Mouse (Mus musculus) MEL (cell line): ENCODE results near the gene Sec1. TPM values are rescaled to one million over a fixed set of nuclear protein-coding genes. Genes with fewer than 3 reads are reported as not detected.

Experiments used
- DNase-seq: peaks from one replicate; pipeline ENCODE4 v3.0.0; 2011; ENCODE audit warnings: low read depth, low spot score
- H3K27ac ChIP-seq: 2 replicates; pipeline ENCODE4 v1.5.1; 2012; ENCODE audit warnings: low read depth, mild to moderate bottlenecking, control low read depth, low read length, moderate library complexity; ENCODE audit not compliant: control insufficient read depth
- H3K27me3 ChIP-seq, 2 experiments: fragments of 150-350 bp in 1 of 2; sonication (generic) in 1 of 2; 2 replicates each; pipeline ENCODE4 v1.6.1; 2012; ENCODE audit warnings: low read length in 2 of 2, mild to moderate bottlenecking in 2 of 2, improper control_type of control experiment in 1 of 2, moderate library complexity in 1 of 2; ENCODE audit not compliant: insufficient read depth in 2 of 2, control insufficient read depth in 1 of 2
- H3K36me3 ChIP-seq, 2 experiments: 2 replicates each; pipeline ENCODE4 v1.6.1; 2012 to 2014; ENCODE audit warnings: low read length in 2 of 2, improper control_type of control experiment in 1 of 2, inconsistent platforms in 1 of 2, mild to moderate bottlenecking in 1 of 2; ENCODE audit not compliant: insufficient read depth in 2 of 2, control insufficient read depth in 1 of 2
- H3K4me1 ChIP-seq, 2 experiments: fragments of 150-350 bp in 1 of 2; sonication (generic) in 1 of 2; 2 replicates each; pipeline ENCODE4 v1.6.1; 2012; ENCODE audit warnings: low read length in 2 of 2, improper control_type of control experiment in 1 of 2, mild to moderate bottlenecking in 1 of 2; ENCODE audit not compliant: insufficient read depth in 2 of 2, control insufficient read depth in 1 of 2
- H3K4me3 ChIP-seq, 2 experiments: fragments of 150-350 bp in 1 of 2; sonication (generic) in 1 of 2; 2 replicates each; pipeline ENCODE4 v1.5.1; 2012; ENCODE audit warnings: low read depth in 2 of 2, low read length in 2 of 2, mild to moderate bottlenecking in 2 of 2, moderate library complexity in 2 of 2, control low read depth in 1 of 2, improper control_type of control experiment in 1 of 2; ENCODE audit not compliant: control insufficient read depth in 1 of 2, insufficient read depth in 1 of 2
- H3K79me2 ChIP-seq: 2 replicates; pipeline ENCODE4 v1.6.1; 2012; ENCODE audit warnings: mild to moderate bottlenecking, low read length, moderate library complexity; ENCODE audit not compliant: control insufficient read depth, poor library complexity, insufficient read depth
- H3K9ac ChIP-seq: 2 replicates; pipeline ENCODE4 v1.6.1; 2012; ENCODE audit warnings: low read depth, mild to moderate bottlenecking, control low read depth, low read length, moderate library complexity; ENCODE audit not compliant: control insufficient read depth, poor library complexity, severe bottlenecking
- H3K9me3 ChIP-seq: fragments of 150-350 bp; sonication (generic); replicated peaks from 2 replicates; pipeline ENCODE4 v1.6.1; 2012; ENCODE audit warnings: mild to moderate bottlenecking, low read length, improper control_type of control experiment, moderate library complexity; ENCODE audit not compliant: insufficient read depth
- BHLHE40 ChIP-seq: IDR thresholded peaks from 2 replicates; pipeline ENCODE4 v1.6.1; 2012; ENCODE audit warnings: low read depth, mild to moderate bottlenecking, inconsistent platforms, low read length, improper control_type of control experiment, borderline replicate concordance
- CHD1 ChIP-seq: IDR thresholded peaks from 2 replicates; pipeline ENCODE4 v1.6.1; 2012; ENCODE audit warnings: low read depth, mild to moderate bottlenecking, inconsistent platforms, low read length, improper control_type of control experiment
- CTCF ChIP-seq, 3 experiments: IDR thresholded peaks in 2 of 3; conservative IDR thresholded peaks in 1 of 3; 2 replicates each; pipeline ENCODE4 v1.5.1; 2011 to 2012; ENCODE audit warnings: low read length in 3 of 3, low read depth in 2 of 3, mild to moderate bottlenecking in 2 of 3, improper control_type of control experiment in 1 of 3, inconsistent platforms in 1 of 3, mixed read lengths in 1 of 3, moderate library complexity in 1 of 3; ENCODE audit not compliant: control insufficient read depth in 1 of 3, insufficient read depth in 1 of 3, poor library complexity in 1 of 3, severe bottlenecking in 1 of 3
- E2F4 ChIP-seq: IDR thresholded peaks from 2 replicates; pipeline ENCODE4 v1.6.1; 2011; ENCODE audit warnings: low read depth, low read length, improper control_type of control experiment, borderline replicate concordance
- ELF1 ChIP-seq: IDR thresholded peaks from 2 replicates; pipeline ENCODE4 v1.6.1; 2014; ENCODE audit warnings: low read depth, mild to moderate bottlenecking, inconsistent platforms, low read length, improper control_type of control experiment, moderate library complexity
- HCFC1 ChIP-seq: IDR thresholded peaks from 2 replicates; pipeline ENCODE4 v1.6.1; 2012; ENCODE audit warnings: low read depth, mild to moderate bottlenecking, inconsistent platforms, low read length, improper control_type of control experiment, moderate library complexity
- MAX ChIP-seq: IDR thresholded peaks from 2 replicates; pipeline ENCODE4 v1.6.1; 2011; ENCODE audit warnings: low read length, improper control_type of control experiment
- MYC ChIP-seq: IDR thresholded peaks from 2 replicates; pipeline ENCODE4 v1.6.1; 2011; ENCODE audit warnings: low read depth, mild to moderate bottlenecking, low read length, improper control_type of control experiment, moderate library complexity
- NELFE ChIP-seq: IDR thresholded peaks from 2 replicates; pipeline ENCODE4 v1.6.1; 2011; ENCODE audit warnings: low read depth, low read length, improper control_type of control experiment
- NRF1 ChIP-seq: IDR thresholded peaks from 2 replicates; pipeline ENCODE4 v1.6.1; 2014; ENCODE audit warnings: low read depth, mild to moderate bottlenecking, inconsistent platforms, low read length, improper control_type of control experiment, moderate library complexity; ENCODE audit not compliant: poor library complexity, insufficient read depth, severe bottlenecking
- POLR2AphosphoS2 ChIP-seq: IDR thresholded peaks from 2 replicates; pipeline ENCODE4 v1.6.1; 2011; ENCODE audit warnings: low read length, improper control_type of control experiment
- POLR2AphosphoS5 ChIP-seq: IDR thresholded peaks from 2 replicates; pipeline ENCODE4 v1.6.1; 2012; ENCODE audit warnings: low read depth, borderline replicate concordance, mild to moderate bottlenecking, inconsistent platforms, low read length, moderate library complexity, mixed read lengths
- SMC3 ChIP-seq: IDR thresholded peaks from 2 replicates; pipeline ENCODE4 v1.6.1; 2011; ENCODE audit warnings: low read depth, low read length, improper control_type of control experiment
- TAL1 ChIP-seq: IDR thresholded peaks from 2 replicates; pipeline ENCODE4 v1.6.1; 2012; ENCODE audit warnings: mild to moderate bottlenecking, inconsistent platforms, low read length, moderate library complexity, mixed read lengths
- TCF12 ChIP-seq: IDR thresholded peaks from 2 replicates; pipeline ENCODE4 v1.6.1; 2014; ENCODE audit warnings: low read depth, mild to moderate bottlenecking, inconsistent platforms, low read length, improper control_type of control experiment, moderate library complexity
- UBTF ChIP-seq: IDR thresholded peaks from 2 replicates; pipeline ENCODE4 v1.6.1; 2012; ENCODE audit warnings: low read depth, mild to moderate bottlenecking, inconsistent platforms, low read length, improper control_type of control experiment, moderate library complexity, borderline replicate concordance; ENCODE audit not compliant: insufficient read depth
- USF2 ChIP-seq, 2 experiments: IDR thresholded peaks; 2 replicates each; pipeline ENCODE4 v1.6.1; 2011 to 2012; ENCODE audit warnings: improper control_type of control experiment in 2 of 2, low read length in 2 of 2, borderline replicate concordance in 1 of 2, inconsistent platforms in 1 of 2, low read depth in 1 of 2, mild to moderate bottlenecking in 1 of 2; ENCODE audit not compliant: insufficient read depth in 1 of 2
- ZC3H11A ChIP-seq: IDR thresholded peaks from 2 replicates; pipeline ENCODE4 v1.6.1; 2012; ENCODE audit warnings: low read depth, mild to moderate bottlenecking, inconsistent platforms, low read length, improper control_type of control experiment
- ZKSCAN1 ChIP-seq: IDR thresholded peaks from 2 replicates; pipeline ENCODE4 v1.6.1; 2012; ENCODE audit warnings: low read depth, mild to moderate bottlenecking, inconsistent platforms, low read length, improper control_type of control experiment, moderate library complexity
- ZMIZ1 ChIP-seq: IDR thresholded peaks from 2 replicates; pipeline ENCODE4 v1.6.1; 2012; ENCODE audit warnings: low read depth, mild to moderate bottlenecking, inconsistent platforms, low read length, improper control_type of control experiment, moderate library complexity
- ZNF384 ChIP-seq: IDR thresholded peaks from 2 replicates; pipeline ENCODE4 v1.6.1; 2012; ENCODE audit warnings: low read depth, mild to moderate bottlenecking, inconsistent platforms, low read length, improper control_type of control experiment
- polyA plus RNA-seq, 2 experiments: library from polyadenylated mRNA; stranded (reverse) in 1 of 2; unstranded in 1 of 2; fragments of >175 nt in 1 of 2; fragments of >200 nt in 1 of 2; gene quantifications; 2 replicates each; pipeline versions ENCODE4 v1.2.1 to v1.2.4; 2012; ENCODE audit warnings: low replicate concordance in 2 of 2, low read depth in 1 of 2; ENCODE audit not compliant: insufficient read length in 2 of 2, insufficient read depth in 1 of 2, missing spikeins in 1 of 2
- total RNA-seq: library from RNA; depleted of rRNA; stranded (reverse); fragments of 300-350 nt; gene quantifications from 2 replicates; pipeline ENCODE4 v1.2.3, GENCODE M21; 2012

Gene Sec1
- total and polyA plus RNA-seq, 3 experiments: not detected

DNA sequence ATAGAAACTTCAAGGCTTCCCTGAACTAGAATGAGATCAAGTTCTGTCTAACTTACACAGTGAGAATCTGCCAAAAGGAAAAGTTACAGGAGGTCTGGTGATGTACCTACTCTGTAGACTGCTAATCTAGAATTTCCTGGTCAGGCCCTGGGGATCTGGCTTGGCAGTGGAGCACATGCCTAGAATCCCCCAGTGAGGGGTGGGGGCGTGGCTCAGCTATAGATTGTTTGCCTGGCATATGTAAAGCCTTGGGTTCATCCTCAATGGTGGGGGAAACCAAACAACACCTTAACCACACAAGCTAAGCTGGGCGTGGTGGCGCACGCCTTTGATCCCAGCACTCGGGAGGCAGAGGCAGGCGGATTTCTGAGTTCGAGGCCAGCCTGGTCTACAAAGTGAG, 3.7 kb upstream of the Sec1 start:
- no peak overlapping the region for H3K4me3 ChIP-seq
- H3K4me1 ChIP-seq: peaks cover 0 to 6% of the 10 kb centered on the region in 2 experiments; a peak in 2 of 4 replicates
- no peaks in the 10 kb centered on the region for H3K9me3 ChIP-seq
- H3K36me3 ChIP-seq: no peaks in the 10 kb centered on the region
- H3K27me3 ChIP-seq: peaks cover 0 to 4% of the 10 kb centered on the region in 2 experiments; a peak in 2 of 4 replicates
- H3K79me2 ChIP-seq: no peaks in the 10 kb centered on the region
- TF ChIP-seq CTCF (IDR thresholded peaks at IDR 0.05 in 2 of 3, conservative IDR thresholded peaks at IDR 0.05 in 1 of 3; ENCODE audit: control insufficient read depth in 1 of 3, insufficient read depth in 1 of 3, low read depth in 2 of 3, low read length in 3 of 3, poor library complexity in 1 of 3, severe bottlenecking in 1 of 3): no peak
- TF ChIP-seq HCFC1: no peak
- TF ChIP-seq ZNF384: no peak
- no peak for TF ChIP-seq NRF1
- no peak for TF ChIP-seq POLR2AphosphoS5
- no peak overlapping the region for H3K27ac ChIP-seq
- no peak overlapping the region for H3K9ac ChIP-seq
- no peak for DNase-seq

DNA sequence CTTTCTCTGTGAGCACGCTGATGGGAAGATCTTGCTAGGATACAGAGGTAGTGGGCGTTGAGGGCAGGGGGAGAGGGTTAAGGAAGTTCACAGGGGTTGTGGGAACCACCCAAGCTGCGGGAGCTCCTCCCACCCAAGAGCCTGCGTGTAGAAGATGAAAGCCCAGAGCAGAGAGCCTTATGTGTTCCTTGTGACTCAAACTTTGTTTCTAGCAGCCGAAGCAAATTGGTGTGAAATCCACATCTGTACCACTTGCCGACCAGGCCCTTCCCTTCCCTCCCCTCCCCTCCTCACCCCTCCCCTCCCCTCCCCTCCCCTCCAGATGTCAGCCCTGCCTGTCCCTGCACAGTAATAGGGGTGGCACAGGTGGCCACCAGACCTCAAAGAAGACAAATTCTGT, 896 bp upstream of the Sec1 start:
- Histone ChIP-seq H3K4me3 (no peak overlapping the region), H3K79me2 (no peaks in the 10 kb centered on the region), H3K27ac (no peak overlapping the region), H3K27me3 (peaks cover 0 to 8% of the 10 kb centered on the region in 2 experiments; a peak in 3 of 4 replicates)
- DNase-seq: no peak
- TF ChIP-seq TCF12: no peak
- TF ChIP-seq USF2 (IDR thresholded peaks at IDR 0.05; ENCODE audit: borderline replicate concordance in 1 of 2, insufficient read depth in 1 of 2, low read depth in 1 of 2, low read length in 2 of 2): no peak
- TF ChIP-seq MAX: no peak
- TF ChIP-seq E2F4: no peak
- no peak for TF ChIP-seq CHD1
- no peak for TF ChIP-seq SMC3
- no peak for TF ChIP-seq ZMIZ1
- TF ChIP-seq ELF1: no peak
- TF ChIP-seq POLR2AphosphoS2: no peak
- TF ChIP-seq UBTF: no peak
- TF ChIP-seq, all 39 proteins: peak for 0
- Histone ChIP-seq H3K4me1 (peaks cover 0 to under 1% of the 10 kb centered on the region in 2 experiments; a peak in 2 of 4 replicates), H3K9me3 (no peaks in the 10 kb centered on the region), H3K9ac (no peak overlapping the region), H3K36me3 (no peaks in the 10 kb centered on the region)

DNA sequence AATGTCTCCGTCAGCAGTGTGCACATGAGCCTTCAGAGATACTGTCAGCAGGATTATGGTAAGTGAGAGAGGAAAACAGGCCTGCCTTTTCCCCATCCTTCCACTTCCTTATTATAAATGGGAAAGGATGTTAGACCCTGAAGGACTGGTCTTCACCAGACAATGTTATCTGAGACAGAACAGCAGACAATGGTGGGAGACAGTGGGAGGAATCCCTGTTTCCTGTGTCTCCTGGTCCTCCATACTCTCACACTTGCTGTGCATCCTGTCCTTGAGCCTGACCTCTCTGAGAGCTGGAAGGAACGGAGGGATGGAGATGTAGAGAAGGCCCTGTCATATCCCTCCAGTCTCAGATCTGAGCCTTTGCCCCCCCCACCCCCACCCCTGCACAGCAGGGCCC, 1.8 kb downstream of the Sec1 start:
- Histone ChIP-seq H3K27me3 (peaks cover 1 to 5% of the 10 kb centered on the region in 2 experiments; a peak in 2 of 4 replicates), H3K4me1 (no peaks in the 10 kb centered on the region; a peak in 1 of 4 replicates), H3K36me3 (no peaks in the 10 kb centered on the region), H3K27ac (no peak overlapping the region), H3K4me3 (no peak overlapping the region), H3K9me3 (no peaks in the 10 kb centered on the region), H3K9ac (no peak overlapping the region), H3K79me2 (no peaks in the 10 kb centered on the region)
- DNase-seq: no peak
- TF ChIP-seq ELF1 (no peak), NELFE (no peak), BHLHE40 (no peak), POLR2AphosphoS5 (no peak), E2F4 (no peak), USF2 (IDR thresholded peaks at IDR 0.05; ENCODE audit: borderline replicate concordance in 1 of 2, insufficient read depth in 1 of 2, low read depth in 1 of 2, low read length in 2 of 2) (no peak), ZC3H11A (no peak), MYC (no peak), TAL1 (no peak), ZKSCAN1 (no peak), UBTF (no peak), NRF1 (no peak), SMC3 (no peak)
